Mouse (Mus musculus): ENCODE measurements around the gene Bloc1s5.

Gene Bloc1s5

GRCm38 (mm10) chr13:38573281-38573680, 61.6 kb downstream of the Bloc1s5 start:
- DNase-seq (ENCODE audit: low spot score): peak; percentile 53

- DNase-seq (ENCODE audit: low spot score): no peak
Observed at GRCm38 (mm10) chr13:38565245-38565644, 69.7 kb downstream of the Bloc1s5 start.

DNA sequence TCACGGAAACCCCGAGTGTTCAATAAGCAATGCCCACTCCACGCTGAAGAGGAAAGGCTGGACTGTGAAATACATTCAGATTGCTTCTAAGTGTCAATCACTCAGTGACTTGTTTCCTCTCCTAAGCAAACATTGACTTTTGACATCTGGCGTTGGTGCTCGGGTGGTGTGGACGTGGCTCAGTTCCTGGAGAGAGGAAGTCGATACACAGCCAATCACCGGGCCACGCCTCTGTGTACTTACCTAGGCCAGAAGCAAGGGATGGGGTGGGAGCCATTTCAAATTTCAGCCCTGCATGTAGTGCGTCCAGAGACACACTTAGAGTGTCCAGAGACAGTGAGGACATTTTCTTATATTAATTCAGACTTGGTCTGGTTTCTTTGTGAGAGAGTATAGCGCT, 80.3 kb downstream of the Bloc1s5 start:
- no peak for DNase-seq (ENCODE audit: low spot score)

DNA sequence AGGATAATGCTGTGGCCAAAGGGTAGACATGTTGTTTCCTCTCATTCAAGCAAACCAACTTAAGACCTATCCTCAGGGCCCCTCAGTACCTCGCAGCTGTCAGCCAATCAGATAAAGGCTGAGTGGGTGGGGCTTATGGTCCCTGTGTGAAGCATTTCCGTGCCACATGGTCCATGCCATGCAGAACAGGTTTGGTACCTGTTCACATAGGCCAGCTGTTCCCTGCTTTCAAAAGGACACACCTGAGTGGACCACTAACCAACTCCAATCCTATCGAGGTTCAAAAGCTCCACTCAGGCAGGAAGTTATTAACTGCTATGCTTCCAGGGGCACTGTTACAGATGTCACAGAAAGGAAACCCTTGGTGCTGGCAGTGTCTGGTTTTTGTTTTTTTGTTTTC, 80.7 kb downstream of the Bloc1s5 start:
- DNase-seq (ENCODE audit: low spot score): no peak

DNA sequence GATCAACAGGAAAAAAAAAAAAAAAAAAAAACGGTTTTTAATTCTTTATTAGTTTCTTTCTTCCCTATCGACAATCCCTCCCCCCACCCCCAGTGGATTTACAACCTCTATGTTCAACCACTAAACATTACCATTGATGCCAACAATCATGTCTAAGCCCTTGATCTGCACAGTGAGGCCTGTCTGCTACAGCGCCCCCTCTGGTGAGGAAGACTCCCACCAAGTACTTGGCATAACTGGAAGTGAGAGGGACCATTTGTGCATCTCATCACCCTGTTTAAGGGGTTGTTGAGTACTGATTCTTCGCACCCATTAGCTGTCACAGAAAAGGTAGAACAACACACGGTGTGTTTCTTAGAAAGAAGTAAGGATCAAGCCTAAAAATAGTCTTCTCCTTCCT, 86.2 kb downstream of the Bloc1s5 start:
- DNase-seq (ENCODE audit: low spot score): no peak

GRCm38 (mm10) chr13:38547717-38548116, 87.2 kb downstream of the Bloc1s5 start:
- no peak for DNase-seq (ENCODE audit: low spot score)

DNA sequence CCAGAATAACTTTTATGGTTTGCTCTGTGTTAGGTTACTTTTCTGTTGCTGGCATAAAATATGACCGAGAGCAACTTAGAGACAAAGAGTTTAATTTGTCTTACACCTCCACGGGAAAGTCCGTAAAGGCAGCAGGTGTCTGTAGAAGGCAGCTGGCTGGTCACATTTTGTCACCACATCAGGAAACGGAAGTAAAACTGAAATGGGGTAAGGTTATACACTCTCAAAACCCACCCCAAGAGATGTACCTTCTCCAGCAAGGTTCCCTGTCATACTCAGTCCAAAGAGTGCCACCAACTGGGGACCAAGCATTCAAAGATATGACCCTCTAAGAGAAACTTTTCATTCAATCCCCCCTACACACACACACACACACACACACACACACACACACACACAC, 88.2 kb downstream of the Bloc1s5 start:
- no peak for DNase-seq (ENCODE audit: low spot score)

- DNase-seq (ENCODE audit: low spot score): no peak
Observed at GRCm38 (mm10) chr13:38545460-38545859, 89.4 kb downstream of the Bloc1s5 start.

DNA sequence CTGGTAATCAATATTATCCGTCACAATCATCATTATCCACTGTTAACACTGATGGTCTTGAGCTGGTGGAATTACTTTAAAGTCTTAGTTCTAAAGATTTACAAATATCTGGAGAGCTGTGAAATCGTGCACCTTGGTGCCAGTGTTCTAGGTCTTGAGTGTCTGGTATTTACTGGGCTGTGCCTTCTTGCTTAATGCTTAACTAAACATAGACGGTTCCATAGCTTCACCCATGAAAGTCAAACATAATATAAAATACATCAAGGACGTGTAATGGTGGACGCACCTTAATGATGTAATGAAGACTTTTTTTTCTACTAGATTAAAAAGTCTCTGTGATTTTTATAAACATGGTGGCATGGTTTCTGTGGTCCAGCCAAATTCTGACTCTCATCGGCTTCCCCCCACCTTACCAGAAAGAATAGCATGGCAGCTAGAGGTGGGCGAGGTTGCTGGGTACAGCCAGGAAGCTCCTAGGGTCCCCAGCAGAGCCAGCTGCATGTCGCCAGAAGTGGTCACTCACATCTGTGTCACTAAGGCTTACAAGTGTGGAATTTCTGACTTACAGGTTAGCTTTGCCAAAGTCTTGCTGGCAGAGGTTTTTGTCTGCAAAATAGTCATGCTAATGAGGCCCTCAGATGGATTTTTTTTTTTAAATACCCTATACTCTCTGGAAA, 90.0 kb downstream of the Bloc1s5 start:
- no peak for DNase-seq (ENCODE audit: low spot score)

DNA sequence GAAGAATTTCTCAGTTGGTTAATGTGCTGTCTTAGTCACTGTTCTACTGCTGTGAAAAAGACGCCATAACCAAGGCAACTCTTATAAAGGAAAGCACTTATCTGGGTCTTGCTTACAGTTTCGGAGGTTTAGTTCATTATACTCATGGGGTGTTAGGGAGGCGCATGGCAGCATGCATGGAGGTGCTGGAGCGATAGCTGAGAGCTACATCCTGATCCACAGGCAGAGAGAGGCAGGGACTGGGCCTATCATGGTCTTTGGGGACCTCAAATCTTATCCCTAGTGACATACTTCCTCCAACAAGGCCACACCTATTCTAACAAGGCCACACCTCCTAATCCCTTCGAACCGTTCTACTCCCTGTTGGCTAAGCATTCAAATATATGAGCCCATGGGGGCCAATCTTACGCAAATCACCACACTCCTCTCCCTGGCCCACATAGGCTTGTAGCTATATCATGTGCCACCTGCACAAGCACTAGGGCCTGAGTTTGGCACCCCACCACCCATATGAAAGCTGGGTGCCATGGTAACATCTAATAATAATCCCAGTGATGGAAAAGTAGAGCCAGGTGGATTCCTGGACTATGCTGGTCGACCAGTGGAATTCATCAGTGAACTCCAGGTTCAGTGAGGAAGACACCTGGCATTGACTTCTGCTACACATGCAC, 91.3 kb downstream of the Bloc1s5 start:
- DNase-seq (ENCODE audit: low spot score): no peak
